Mouse (Mus musculus): ENCODE results near the gene Trim40. TPM values are rescaled to one million over a fixed set of nuclear protein-coding genes. Genes with fewer than 3 reads are reported as not detected.
A peak's percentile ranks its signal among the peaks of the same experiment; 100 is the strongest.

The Trim40 gene
- not detected for polyA plus RNA-seq (2021)

- in situ Hi-C loops (cut with MboI; ENCODE audit: low pct_unique_long_range_greater_than_20kb): loop anchor here (5.0 kb wide), 2 partner anchors 162 to 312 kb away; partner anchors contain the start of gene Olfr94
- ChIA-PET CTCF (interaction anchor here (5.9 kb wide), 1 partner anchor 23 kb away, joined by 51 read pairs; no protein-coding TSS in a partner anchor), POLR2A (no interaction called here)
- ATAC-seq (no peak), DNase-seq (ENCODE audit: low read depth, low spot score) (no peak)
- no peak for TF ChIP-seq CTCF (IDR thresholded peaks at IDR 0.05)
- peaks cover 22% of the 10 kb centered on the region for H3K27me3 ChIP-seq
Observed at GRCm38 (mm10) chr17:36890073-36890903, at the start of gene Trim40. TSS of gene Trim40 (minus strand) at chr17:36890123.

DNA sequence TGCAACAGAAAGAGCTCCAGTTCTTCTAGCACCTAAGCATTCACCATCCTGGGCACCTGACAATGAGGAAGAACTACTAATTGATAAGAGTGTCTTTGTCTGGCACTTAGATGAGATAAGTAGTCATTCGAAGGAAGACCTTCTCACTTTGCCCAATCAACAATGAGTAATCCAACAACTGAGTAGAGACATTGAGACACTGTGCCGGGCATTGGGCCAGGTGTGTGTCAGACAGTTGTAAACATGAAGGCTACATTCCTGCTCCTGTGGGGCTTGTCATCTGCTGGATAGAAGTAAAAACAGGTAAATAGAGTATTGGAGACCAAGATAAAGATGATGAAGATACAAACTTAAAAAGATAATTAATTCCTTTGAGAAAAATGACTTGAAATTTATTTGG, 48.1 kb upstream of the Trim40 start:
- ATAC-seq (peak; percentile 51), DNase-seq (ENCODE audit: low read depth, low spot score) (peak; percentile 41)
- ChIA-PET CTCF (interaction anchor here (1.0 to 1.4 kb wide), 3 partner anchors 8 to 123 kb away, joined by 3 read pairs; no protein-coding TSS in a partner anchor), POLR2A (no interaction called here)
- TF ChIP-seq CTCF (IDR thresholded peaks at IDR 0.05): no peak
- H3K27me3 ChIP-seq: no peaks in the 10 kb centered on the region
- in situ Hi-C loops (cut with MboI; ENCODE audit: low pct_unique_long_range_greater_than_20kb): no loop called here

- DNase-seq (ENCODE audit: low read depth, low spot score): peak; percentile 33
- peak; percentile 95 for ATAC-seq
- ChIA-PET POLR2A (no interaction called here), CTCF (interaction anchor here (1.0 to 2.5 kb wide), 2 partner anchors 17 to 25 kb away, joined by 3 to 10 read pairs; no protein-coding TSS in a partner anchor)
- TF ChIP-seq CTCF (IDR thresholded peaks at IDR 0.05): no peak
- no peaks in the 10 kb centered on the region for H3K27me3 ChIP-seq
- in situ Hi-C loops (cut with MboI; ENCODE audit: low pct_unique_long_range_greater_than_20kb): no loop called here
Observed at GRCm38 (mm10) chr17:36931806-36932205, 41.9 kb upstream of the Trim40 start.

DNA sequence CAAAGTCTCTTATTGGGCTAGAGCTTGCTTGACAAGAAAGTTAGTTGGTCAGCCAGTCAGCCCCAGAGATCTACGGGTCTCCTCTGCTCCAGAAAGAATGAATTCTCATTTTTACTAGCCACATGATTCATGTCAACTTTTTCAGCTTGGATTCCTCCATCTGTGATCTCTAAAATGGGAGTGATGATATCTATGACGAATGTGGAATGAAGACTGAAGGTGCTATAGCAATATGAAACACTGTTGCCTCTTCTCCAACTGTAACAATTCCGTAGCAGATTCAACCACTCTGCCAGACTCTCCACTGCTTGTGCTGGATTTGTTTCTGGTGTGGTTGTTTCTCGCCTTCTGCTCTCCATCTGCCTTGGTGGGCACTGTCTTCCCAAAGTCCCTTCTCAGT, 41.2 kb upstream of the Trim40 start:
- DNase-seq (ENCODE audit: low read depth, low spot score): no peak
- ChIA-PET POLR2A (interaction anchor here (0.6 to 1.0 kb wide), 2 partner anchors 11 to 12 kb away, joined by 3 read pairs; partner anchors contain the start of gene Rnf39), CTCF (interaction anchor here (0.8 to 2.5 kb wide), 5 partner anchors 8 to 65 kb away, joined by 3 to 10 read pairs (median 3); no protein-coding TSS in a partner anchor)
- in situ Hi-C loops (cut with MboI; ENCODE audit: low pct_unique_long_range_greater_than_20kb): no loop called here
- H3K27me3 ChIP-seq: no peaks in the 10 kb centered on the region
- ATAC-seq: no peak
- no peak for TF ChIP-seq CTCF (IDR thresholded peaks at IDR 0.05)

DNA sequence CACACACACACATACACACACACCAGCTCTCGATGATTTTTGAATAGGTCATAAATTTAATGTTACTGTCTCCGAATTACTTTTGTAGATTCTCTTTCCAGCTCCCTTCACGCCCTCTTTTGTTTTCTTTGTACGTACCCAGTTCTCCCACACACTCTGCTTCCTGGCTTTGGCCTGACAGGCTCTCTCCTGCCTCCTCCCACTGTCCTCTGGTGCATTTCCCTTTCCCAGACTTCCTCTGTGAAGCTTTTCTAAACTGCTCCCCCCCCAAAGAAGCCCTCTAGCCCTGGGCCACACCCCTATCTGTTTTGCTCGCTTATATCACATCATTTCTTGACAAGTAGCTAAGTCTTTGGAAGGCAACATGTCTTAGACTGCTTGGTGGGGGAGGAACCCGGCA, 40.3 kb upstream of the Trim40 start:
- no peak for TF ChIP-seq CTCF (IDR thresholded peaks at IDR 0.05)
- ChIA-PET CTCF (interaction anchor here (1.2 to 2.5 kb wide), 4 partner anchors 9 to 66 kb away, joined by 3 to 10 read pairs (median 5); no protein-coding TSS in a partner anchor), POLR2A (interaction anchor here (0.6 to 1.0 kb wide), 2 partner anchors 13 to 1009 kb away, joined by 3 to 4 read pairs; partner anchors contain the start of gene Rnf39)
- H3K27me3 ChIP-seq: no peaks in the 10 kb centered on the region
- DNase-seq (ENCODE audit: low read depth, low spot score): no peak
- ATAC-seq: no peak
- in situ Hi-C loops (cut with MboI; ENCODE audit: low pct_unique_long_range_greater_than_20kb): no loop called here

GRCm38 (mm10) chr17:36929236-36929932, 39.5 kb upstream of the Trim40 start:
- in situ Hi-C loops (cut with MboI; ENCODE audit: low pct_unique_long_range_greater_than_20kb): no loop called here
- no peak for ATAC-seq
- H3K27me3 ChIP-seq: no peaks in the 10 kb centered on the region
- TF ChIP-seq CTCF (IDR thresholded peaks at IDR 0.05): no peak
- no peak for DNase-seq (ENCODE audit: low read depth, low spot score)
- ChIA-PET CTCF (interaction anchor here (1.2 to 1.8 kb wide), 3 partner anchors 9 to 68 kb away, joined by 3 to 6 read pairs (median 4); no protein-coding TSS in a partner anchor), POLR2A (interaction anchor here (0.6 kb wide), 1 partner anchor 1008 kb away, joined by 4 read pairs; no protein-coding TSS in a partner anchor)

DNA sequence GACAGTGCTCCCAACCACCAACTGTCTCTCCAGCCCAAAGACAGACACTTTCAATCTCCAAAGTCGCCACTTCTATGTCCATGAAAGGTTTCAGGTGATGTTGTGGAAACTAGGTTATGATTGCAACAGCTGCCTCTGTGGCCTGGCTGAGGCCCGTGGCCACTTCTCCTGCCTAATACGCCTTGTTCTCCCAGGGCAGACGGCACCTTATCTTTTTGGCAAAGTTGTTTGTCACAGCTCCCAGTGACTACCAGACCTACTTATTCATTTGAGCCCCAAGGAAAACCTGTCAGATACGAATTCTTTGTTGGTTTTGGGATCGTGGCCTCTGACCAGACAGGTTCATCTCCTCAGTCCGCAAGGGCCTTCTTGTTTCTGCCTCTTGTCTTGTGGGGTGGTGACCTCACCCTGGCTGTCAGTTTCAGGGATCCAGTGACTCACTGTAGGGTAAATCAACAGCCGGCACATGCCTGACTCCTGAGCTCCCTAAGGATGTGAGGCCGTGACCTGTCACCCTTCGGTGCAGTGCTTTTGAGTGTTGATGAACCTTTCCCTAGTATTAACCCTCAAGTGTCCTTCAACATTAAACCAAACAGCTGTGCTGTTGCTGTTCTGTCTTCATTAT, 37.7 kb upstream of the Trim40 start:
- POLR2A ChIA-PET: no interaction called here
- no peak for TF ChIP-seq CTCF (IDR thresholded peaks at IDR 0.05)
- H3K27me3 ChIP-seq: no peaks in the 10 kb centered on the region
- in situ Hi-C loops (cut with MboI; ENCODE audit: low pct_unique_long_range_greater_than_20kb): no loop called here
- no peak for ATAC-seq
- no peak for DNase-seq (ENCODE audit: low read depth, low spot score)
- CTCF ChIA-PET: no interaction called here

DNA sequence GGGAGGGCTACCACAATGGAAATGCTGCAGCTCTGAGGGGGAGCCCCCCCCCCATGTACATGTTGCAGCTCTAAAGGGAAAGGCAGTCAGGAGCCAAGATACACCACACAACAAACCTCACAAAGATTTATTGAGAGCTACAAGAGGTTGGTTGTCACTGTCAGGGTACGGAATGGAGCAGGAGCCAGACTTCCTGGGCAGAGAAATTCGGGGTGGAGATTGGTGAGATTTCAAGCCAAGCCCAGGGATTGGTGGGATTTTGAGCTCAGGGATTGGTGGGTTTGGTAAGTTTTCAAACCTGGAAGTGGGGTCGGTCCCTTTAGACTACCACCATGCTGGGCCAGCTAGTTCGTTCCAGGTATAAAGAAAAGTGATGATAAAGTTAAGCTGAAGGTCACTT, 33.6 kb upstream of the Trim40 start:
- H3K27me3 ChIP-seq: no peaks in the 10 kb centered on the region
- ChIA-PET CTCF (interaction anchor here (0.9 to 1.9 kb wide), 6 partner anchors 10 to 159 kb away, joined by 3 to 11 read pairs (median 3); partner anchors contain the start of gene Trim31), POLR2A (interaction anchor here (0.7 kb wide), 1 partner anchor 130 kb away, joined by 3 read pairs; no protein-coding TSS in a partner anchor)
- ATAC-seq (no peak), DNase-seq (ENCODE audit: low read depth, low spot score) (no peak)
- in situ Hi-C loops (cut with MboI; ENCODE audit: low pct_unique_long_range_greater_than_20kb): loop anchor here (5.0 kb wide), 1 partner anchor 79 kb away; the partner anchor contains the start of gene Zfp57
- TF ChIP-seq CTCF (IDR thresholded peaks at IDR 0.05): no peak

GRCm38 (mm10) chr17:36922715-36923114, 32.8 kb upstream of the Trim40 start:
- H3K27me3 ChIP-seq: no peaks in the 10 kb centered on the region
- POLR2A ChIA-PET: interaction anchor here (0.5 to 0.6 kb wide), 2 partner anchors 119 to 997 kb away, joined by 3 to 4 read pairs; no protein-coding TSS in a partner anchor
- in situ Hi-C loops (cut with MboI; ENCODE audit: low pct_unique_long_range_greater_than_20kb): loop anchor here (5.0 kb wide), 1 partner anchor 80 kb away; the partner anchor contains the start of gene Zfp57
- CTCF ChIA-PET: interaction anchor here (1.1 to 1.9 kb wide), 5 partner anchors 9 to 160 kb away, joined by 3 to 11 read pairs (median 3); partner anchors contain the start of gene Trim31
- no peak for ATAC-seq
- no peak for DNase-seq (ENCODE audit: low read depth, low spot score)
- TF ChIP-seq CTCF (IDR thresholded peaks at IDR 0.05): no peak

Measured in Patski (cell line).